Mouse (Mus musculus) cerebellum, adult 2 months (tissue): ENCODE measurements at regions not wholly inside any gene's neighbourhood (a gene's known extent, or its start where the extent isn't known, plus 50 kb on each side); places are given as distances from the start of the nearest gene placed in this dataset.

Source experiments
- CTCF ChIP-seq: fragments of 200-500 bp; IDR thresholded peaks from 2 replicates; pipeline ENCODE4 v1.5.1; 2011; ENCODE audit warnings: low read depth, mild to moderate bottlenecking, control low read depth, low read length, moderate library complexity, borderline replicate concordance; ENCODE audit not compliant: insufficient read depth
- POLR2A ChIP-seq: fragments of 200-500 bp; IDR thresholded peaks from 2 replicates; pipeline ENCODE4 v1.6.1; 2011; ENCODE audit warnings: low read length, control low read depth, borderline replicate concordance; ENCODE audit not compliant: insufficient read depth

DNA sequence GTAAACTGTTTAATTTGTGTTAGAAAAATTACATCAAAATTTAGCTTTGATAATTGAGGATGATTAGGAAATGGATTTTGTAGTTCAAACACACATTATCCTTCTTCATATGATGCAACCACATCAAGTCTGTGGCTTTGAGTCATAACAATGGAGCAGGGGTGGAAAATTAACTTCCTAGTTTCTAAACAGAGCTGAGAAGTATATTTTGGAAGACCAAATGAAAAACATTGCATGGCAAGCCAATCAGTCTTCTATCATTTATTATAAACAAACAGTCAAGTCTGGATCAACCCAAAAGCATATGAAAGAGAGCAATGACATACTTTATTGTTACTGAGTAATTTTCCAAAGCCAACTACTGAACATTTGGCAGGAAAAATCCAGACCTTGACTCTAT is 440.2 kb upstream of the Diaph2 start:
- TF ChIP-seq CTCF (no peak), POLR2A (no peak)
